Mouse (Mus musculus) kidney, embryonic 14.5 days (tissue): ENCODE results near the gene Nlgn1. TPM values are rescaled to one million over a fixed set of nuclear protein-coding genes. Genes with fewer than 3 reads are reported as not detected.

Experiments
- ATAC-seq: fragments of 200-750 bp; cut with Nextera tagmentation; 2 replicates; pipeline ENCODE4 v1.8.0; 2017; ENCODE audit warnings: moderate number of reproducible peaks, mild to moderate bottlenecking, moderate TSS enrichment, moderate library complexity; ENCODE audit not compliant: low FRiP score, low TSS enrichment
- H3K27ac ChIP-seq: fragments of 300-500 bp; sonication (generic); 2 replicates; pipeline ENCODE4 v1.5.1; 2014; ENCODE audit warnings: low read depth, mild to moderate bottlenecking, low read length, moderate library complexity, mixed read lengths
- H3K27me3 ChIP-seq: fragments of 300-500 bp; sonication (generic); 2 replicates; pipeline ENCODE4 v1.6.1; 2014; ENCODE audit warnings: mild to moderate bottlenecking, low read length; ENCODE audit not compliant: control insufficient read depth, insufficient read depth
- H3K36me3 ChIP-seq: fragments of 300-500 bp; sonication (generic); 2 replicates; pipeline ENCODE4 v1.6.1; 2014; ENCODE audit warnings: low read length, mixed read lengths; ENCODE audit not compliant: control insufficient read depth, insufficient read depth
- H3K4me1 ChIP-seq: fragments of 300-500 bp; sonication (generic); 2 replicates; pipeline ENCODE4 v1.6.1; 2014; ENCODE audit warnings: low read length, mixed read lengths; ENCODE audit not compliant: control insufficient read depth, insufficient read depth
- H3K4me2 ChIP-seq: fragments of 300-500 bp; sonication (generic); replicated peaks from 2 replicates; pipeline ENCODE4 v1.6.1; 2014; ENCODE audit warnings: low read depth, mild to moderate bottlenecking, low read length
- H3K4me3 ChIP-seq: fragments of 300-500 bp; sonication (generic); 2 replicates; pipeline ENCODE4 v1.5.1; 2014; ENCODE audit warnings: mild to moderate bottlenecking, low read length
- H3K9ac ChIP-seq: fragments of 300-500 bp; sonication (generic); 2 replicates; pipeline ENCODE4 v1.6.1; 2014; ENCODE audit warnings: low read depth, mild to moderate bottlenecking, low read length, moderate library complexity
- H3K9me3 ChIP-seq: fragments of 300-500 bp; sonication (generic); 2 replicates; pipeline ENCODE4 v1.6.1; 2016; ENCODE audit warnings: low read length; ENCODE audit not compliant: control insufficient read depth
- WGBS: fragments of 180-500 bp; shearing (Covaris S2); extraction: QIAGEN DNeasy Blood & Tissue Kit; methylation state at CpG from one replicate; pipeline ENCODE4 v1.1.7; 2014; 5-methylcytosine and 5-hydroxymethylcytosine counted together
- polyA plus RNA-seq: library from polyadenylated mRNA; unstranded; fragments of >200 nt; fragmentation: Nextera tagmentation; extraction: Ambion mirVana; gene quantifications from 2 replicates; pipeline ENCODE4 v1.2.1, GENCODE M21; 2014

Nlgn1 gene
- polyA plus RNA-seq, 1 experiment from 2014 or later: 1.5 TPM

DNA sequence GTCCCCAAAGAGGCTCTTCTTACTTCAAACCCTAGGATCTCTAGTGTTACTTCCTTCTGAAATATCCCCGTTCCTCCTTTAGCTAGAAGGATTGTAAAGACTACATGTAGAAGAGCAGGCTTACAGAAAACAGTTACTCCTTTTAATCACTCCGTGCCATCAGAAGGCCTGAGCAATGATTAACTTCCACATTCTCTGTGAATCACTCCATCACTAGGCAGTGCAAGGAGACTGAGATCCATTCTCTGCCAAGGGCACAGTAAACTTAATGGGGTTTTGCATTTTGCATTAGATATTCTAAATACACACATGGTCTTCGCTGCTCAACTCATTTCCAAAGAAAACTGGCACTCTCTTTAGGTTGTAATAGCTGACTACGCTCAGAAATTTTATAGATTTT is 2.2 kb downstream of the Nlgn1 start:
- H3K36me3 ChIP-seq: no peaks in the 10 kb centered on the region
- no peak overlapping the region for H3K4me2 ChIP-seq
- peaks cover 44% of the 10 kb centered on the region for H3K27me3 ChIP-seq
- H3K4me1 ChIP-seq: 0 out of 2 replicates have a peak, but pooled peaks cover 3% of the 10 kb centered on the region
- H3K9me3 ChIP-seq: no peaks in the 10 kb centered on the region
- H3K27ac ChIP-seq: no peak overlapping the region
- WGBS: 61% methylated on average over 4 of the region's 4 CpGs
- H3K9ac ChIP-seq: no peak overlapping the region
- ATAC-seq: no peak
- no peak overlapping the region for H3K4me3 ChIP-seq

DNA sequence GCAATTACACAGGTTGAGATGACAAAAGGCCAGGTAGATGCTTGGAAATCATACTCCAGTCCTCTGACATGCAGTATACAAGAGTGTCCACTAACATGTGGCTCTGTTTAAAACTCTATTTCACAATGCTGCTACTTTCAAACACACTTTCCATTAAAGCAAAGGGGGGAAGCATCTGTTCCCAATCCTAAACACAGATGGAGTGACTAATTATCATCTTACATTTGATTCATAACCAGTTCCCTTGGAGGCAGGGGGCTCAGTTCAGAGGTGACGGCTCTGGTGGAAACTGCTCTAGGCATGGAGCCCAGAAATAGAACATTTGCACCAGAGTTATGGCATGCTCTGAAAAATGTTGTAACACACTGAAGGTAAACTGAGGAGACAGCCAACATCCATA is 7.8 kb downstream of the Nlgn1 start:
- 60% methylated on average over 1 of the region's 1 CpGs for whole genome bisulfite sequencing
- H3K27me3 ChIP-seq: no peaks in the 10 kb centered on the region

DNA sequence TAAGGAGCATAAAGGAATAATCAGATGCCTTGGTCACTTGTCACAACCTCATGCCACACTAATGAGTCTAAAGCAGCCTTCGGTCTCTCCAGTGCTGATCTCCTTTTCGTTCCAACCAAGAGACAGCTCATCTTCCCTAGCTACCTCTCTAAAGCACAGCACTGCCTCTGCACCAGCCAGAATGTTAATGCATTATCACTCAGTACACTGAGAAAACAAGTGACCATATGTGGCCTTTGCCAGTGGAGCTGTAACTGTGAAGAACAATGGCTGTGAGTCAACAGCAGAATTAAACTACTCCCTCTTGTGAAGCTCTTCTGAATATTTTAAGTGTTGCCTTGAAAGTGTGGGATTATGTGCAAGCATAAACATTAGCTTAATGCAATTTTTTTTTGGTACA is 14.9 kb downstream of the Nlgn1 start:
- H3K4me2 ChIP-seq: no peak overlapping the region
- no peak for ATAC-seq
- H3K27ac ChIP-seq: no peak overlapping the region
- no peaks in the 10 kb centered on the region for H3K36me3 ChIP-seq
- no peaks in the 10 kb centered on the region for H3K9me3 ChIP-seq
- H3K4me3 ChIP-seq: no peak overlapping the region
- no peaks in the 10 kb centered on the region for H3K27me3 ChIP-seq
- H3K9ac ChIP-seq: no peak overlapping the region
- no peaks in the 10 kb centered on the region for H3K4me1 ChIP-seq
- WGBS: 80% methylated on average over 2 of the region's 2 CpGs

More for the DNA sequence above, 7.8 kb downstream of the Nlgn1 start:
- H3K4me3 ChIP-seq: no peak overlapping the region
- no peak overlapping the region for H3K27ac ChIP-seq
- H3K4me1 ChIP-seq: no peaks in the 10 kb centered on the region
- H3K9me3 ChIP-seq: no peaks in the 10 kb centered on the region
- no peak for ATAC-seq
- H3K9ac ChIP-seq: no peak overlapping the region
- H3K36me3 ChIP-seq: no peaks in the 10 kb centered on the region
- no peak overlapping the region for H3K4me2 ChIP-seq

DNA sequence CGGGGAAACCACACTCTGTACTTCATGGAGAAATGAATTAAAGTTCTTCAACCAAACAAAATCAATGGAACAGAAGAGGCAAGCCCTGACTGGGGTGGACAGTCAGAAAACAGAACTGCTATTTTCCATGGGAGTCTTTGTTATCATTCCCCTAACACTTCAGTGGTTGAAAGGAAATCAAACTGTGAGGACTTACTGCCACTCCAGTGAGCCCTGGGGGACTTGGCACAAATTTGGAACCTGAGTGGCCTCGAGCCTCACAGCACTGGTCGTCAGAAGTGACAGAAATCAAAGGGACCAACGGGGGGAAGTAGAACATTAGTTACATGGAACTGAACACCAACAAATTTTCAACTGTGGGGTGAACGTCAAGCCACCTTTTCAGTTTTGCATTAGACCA is 34.4 kb downstream of the Nlgn1 start:
- no peak overlapping the region for H3K27ac ChIP-seq
- ATAC-seq: no peak
- H3K36me3 ChIP-seq: no peaks in the 10 kb centered on the region
- H3K9ac ChIP-seq: no peak overlapping the region
- H3K4me2 ChIP-seq: no peak overlapping the region
- no peaks in the 10 kb centered on the region for H3K27me3 ChIP-seq
- H3K4me3 ChIP-seq: no peak overlapping the region
- no peaks in the 10 kb centered on the region for H3K4me1 ChIP-seq
- 58% methylated on average over 5 of the region's 5 CpGs for WGBS
- no peaks in the 10 kb centered on the region for H3K9me3 ChIP-seq

DNA sequence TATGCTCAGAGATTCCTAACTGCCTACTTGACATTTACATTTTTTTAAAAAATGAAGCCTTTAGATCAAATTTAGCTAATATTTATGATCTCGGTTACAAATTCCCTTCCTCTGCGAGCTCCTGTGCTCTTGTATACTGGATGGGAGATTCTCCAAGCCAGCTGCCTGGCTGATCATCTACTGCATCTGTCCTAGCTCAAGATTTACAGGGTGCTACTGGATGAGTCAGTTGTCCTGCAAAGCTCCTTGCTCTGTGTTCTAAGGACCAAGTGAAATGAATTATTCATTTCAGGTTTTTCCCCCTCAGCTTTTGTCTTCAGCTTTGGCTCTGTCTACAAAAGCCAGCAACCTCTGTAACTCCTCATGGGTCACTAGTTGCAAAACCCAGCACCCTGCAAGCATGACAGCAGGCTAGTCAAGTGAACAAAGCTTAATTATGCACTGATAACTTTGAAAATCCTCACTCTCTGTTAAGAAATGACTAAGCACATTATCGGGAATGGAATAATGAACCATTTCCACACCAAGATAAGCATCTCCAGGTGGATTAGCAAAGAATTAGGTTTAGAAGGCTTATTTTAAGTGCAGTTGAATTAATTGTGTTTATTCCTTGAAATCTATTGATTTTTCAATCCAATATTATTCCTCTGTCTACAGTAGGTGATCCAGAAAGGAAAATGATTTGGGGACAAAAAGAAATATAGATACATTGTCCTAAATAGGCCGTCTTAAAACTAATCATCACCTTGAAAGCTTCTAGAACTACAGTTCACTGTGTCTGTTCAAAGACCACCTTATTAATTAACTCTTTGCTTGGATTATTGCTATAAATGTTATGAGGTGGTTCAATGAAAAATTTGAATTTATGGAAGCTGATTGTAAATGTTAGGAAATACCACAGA is 61.1 kb downstream of the Nlgn1 start:
- Histone ChIP-seq H3K27ac (no peak overlapping the region), H3K9ac (no peak overlapping the region), H3K4me1 (no peaks in the 10 kb centered on the region), H3K9me3 (no peaks in the 10 kb centered on the region), H3K4me3 (no peak overlapping the region), H3K36me3 (no peaks in the 10 kb centered on the region), H3K27me3 (no peaks in the 10 kb centered on the region), H3K4me2 (no peak overlapping the region)
- no peak for ATAC-seq
- 67% methylated on average over 4 of the region's 4 CpGs for WGBS

DNA sequence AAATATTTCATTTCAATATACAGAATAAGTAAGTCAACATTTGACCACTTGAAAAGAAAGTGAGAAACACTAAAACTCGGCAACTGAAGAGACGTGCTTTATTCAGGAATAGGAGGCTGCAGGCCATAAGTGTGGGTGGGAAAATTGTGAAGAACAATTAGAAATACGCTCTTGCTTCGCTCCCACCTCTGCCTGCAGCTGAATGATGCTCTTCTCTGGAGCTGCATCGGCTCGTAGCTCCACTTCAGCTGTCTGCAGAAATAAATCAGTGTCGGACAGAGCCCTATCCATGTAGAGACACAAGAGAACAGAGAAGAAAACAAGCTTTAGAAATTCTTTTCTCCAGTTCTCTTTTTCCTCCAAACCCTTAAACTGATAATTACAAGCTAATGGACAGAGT is 85.7 kb downstream of the Nlgn1 start:
- no peak overlapping the region for H3K27ac ChIP-seq
- H3K9ac ChIP-seq: no peak overlapping the region
- H3K4me2 ChIP-seq: no peak overlapping the region
- WGBS: 70% methylated on average over 7 of the region's 7 CpGs
- no peaks in the 10 kb centered on the region for H3K36me3 ChIP-seq
- H3K27me3 ChIP-seq: no peaks in the 10 kb centered on the region
- no peak for ATAC-seq
- no peaks in the 10 kb centered on the region for H3K4me1 ChIP-seq
- no peaks in the 10 kb centered on the region for H3K9me3 ChIP-seq
- no peak overlapping the region for H3K4me3 ChIP-seq

DNA sequence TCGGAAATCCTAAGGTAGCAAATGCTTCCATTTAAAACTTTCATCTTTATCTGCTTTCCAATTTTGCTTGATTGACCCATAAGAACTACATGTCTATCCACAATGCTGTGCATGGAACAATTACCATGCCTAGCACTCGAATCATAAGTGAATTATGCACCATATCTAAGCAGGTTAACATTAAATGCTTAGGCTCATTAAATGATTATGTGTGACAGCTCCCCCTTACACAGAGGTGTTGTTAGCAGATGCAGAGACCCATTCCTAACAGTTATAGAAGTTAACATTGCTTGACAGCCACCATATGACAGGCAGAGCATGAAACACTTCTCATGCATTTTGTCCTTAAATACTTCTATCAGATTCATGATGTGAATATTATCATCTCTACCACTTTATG is 89.0 kb downstream of the Nlgn1 start:
- H3K4me2 ChIP-seq: no peak overlapping the region
- no peaks in the 10 kb centered on the region for H3K9me3 ChIP-seq
- H3K4me3 ChIP-seq: no peak overlapping the region
- no peak overlapping the region for H3K27ac ChIP-seq
- WGBS: 82% methylated on average over 2 of the region's 2 CpGs
- H3K27me3 ChIP-seq: no peaks in the 10 kb centered on the region
- H3K36me3 ChIP-seq: no peaks in the 10 kb centered on the region
- H3K9ac ChIP-seq: no peak overlapping the region
- H3K4me1 ChIP-seq: no peaks in the 10 kb centered on the region
- ATAC-seq: no peak

DNA sequence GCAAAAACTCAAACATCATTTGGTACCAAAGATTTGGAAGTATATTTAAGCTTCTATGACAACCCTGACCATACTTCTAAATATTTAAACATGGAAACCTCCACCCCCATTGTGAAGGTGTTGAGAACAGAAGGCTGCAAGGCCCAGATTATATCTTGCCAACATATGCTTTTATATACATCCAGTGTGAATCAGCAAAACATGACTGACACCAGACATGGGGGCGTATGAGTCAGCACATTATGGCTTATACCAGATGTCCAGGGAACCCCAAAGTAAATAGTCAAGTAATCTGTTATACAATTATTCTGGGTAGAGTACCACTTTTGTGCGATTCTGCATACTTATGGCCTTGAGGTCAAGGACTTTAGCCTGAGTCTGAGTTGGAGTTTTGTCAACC is 102.3 kb downstream of the Nlgn1 start:
- no peak overlapping the region for H3K27ac ChIP-seq
- H3K4me3 ChIP-seq: no peak overlapping the region

DNA sequence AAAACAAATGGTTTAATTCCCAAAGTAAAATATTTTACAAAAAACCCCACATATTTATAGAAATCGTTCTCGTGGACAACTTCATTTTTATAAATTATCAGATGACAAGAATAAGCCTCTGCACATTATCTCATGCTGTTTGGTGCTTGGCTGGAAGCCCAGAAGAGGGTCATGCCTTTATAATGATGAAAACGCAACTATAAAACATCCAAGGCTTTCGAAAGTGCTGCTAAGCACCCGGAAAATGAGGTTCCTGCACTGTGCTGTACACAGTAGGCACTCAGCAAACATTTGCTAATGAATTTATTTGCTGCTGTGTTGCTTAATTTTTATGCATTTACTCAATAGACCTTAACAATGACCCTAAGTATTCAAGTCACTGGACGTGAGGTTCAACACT is 103.4 kb downstream of the Nlgn1 start:
- no peak overlapping the region for H3K9ac ChIP-seq
- H3K4me1 ChIP-seq: no peaks in the 10 kb centered on the region
- H3K27me3 ChIP-seq: no peaks in the 10 kb centered on the region
- no peak for ATAC-seq
- no peak overlapping the region for H3K27ac ChIP-seq
- WGBS: 56% methylated on average over 6 of the region's 6 CpGs
- no peaks in the 10 kb centered on the region for H3K9me3 ChIP-seq
- H3K4me3 ChIP-seq: no peak overlapping the region
- no peaks in the 10 kb centered on the region for H3K36me3 ChIP-seq
- H3K4me2 ChIP-seq: no peak overlapping the region

More for the DNA sequence above, 102.3 kb downstream of the Nlgn1 start:
- 91% methylated on average over 2 of the region's 2 CpGs for WGBS
- H3K4me1 ChIP-seq: no peaks in the 10 kb centered on the region
- ATAC-seq: no peak
- no peaks in the 10 kb centered on the region for H3K27me3 ChIP-seq
- no peaks in the 10 kb centered on the region for H3K9me3 ChIP-seq
- H3K36me3 ChIP-seq: no peaks in the 10 kb centered on the region
- H3K9ac ChIP-seq: no peak overlapping the region
- H3K4me2 ChIP-seq: no peak overlapping the region
